Mouse (Mus musculus) forebrain, embryonic 14.5 days (tissue): ENCODE data around the gene Ei24. TPM values are rescaled to one million over a fixed set of nuclear protein-coding genes. Genes with fewer than 3 reads are reported as not detected.

Experiments used
- ATAC-seq: fragments of 200-750 bp; cut with Nextera tagmentation; 2 replicates; pipeline ENCODE4 v1.8.0; 2017; ENCODE audit warnings: mild to moderate bottlenecking, moderate library complexity
- DNase-seq: peaks from one replicate; pipeline ENCODE4 v3.0.0-alpha.2; 2015; ENCODE audit warnings: low spot score
- H3K27ac ChIP-seq: fragments of 300-500 bp; sonication (generic); 2 replicates; pipeline ENCODE4 v1.5.1; 2014; ENCODE audit warnings: low read depth, mild to moderate bottlenecking, control low read depth, low read length, moderate library complexity
- H3K27me3 ChIP-seq: fragments of 300-500 bp; sonication (generic); replicated peaks from 2 replicates; pipeline ENCODE4 v1.6.1; 2014; ENCODE audit warnings: low read length, control low read depth, mixed read lengths; ENCODE audit not compliant: control insufficient read depth, insufficient read depth
- H3K36me3 ChIP-seq: fragments of 300-500 bp; sonication (generic); 2 replicates; pipeline ENCODE4 v1.6.1; 2014; ENCODE audit warnings: low read length, control low read depth; ENCODE audit not compliant: control insufficient read depth, insufficient read depth
- H3K4me1 ChIP-seq: fragments of 300-500 bp; sonication (generic); 2 replicates; pipeline ENCODE4 v1.6.1; 2014; ENCODE audit warnings: antibody characterized with exemption, low read length, control low read depth; ENCODE audit not compliant: control insufficient read depth, insufficient read depth
- H3K4me2 ChIP-seq: fragments of 300-500 bp; sonication (generic); 2 replicates; pipeline ENCODE4 v1.6.1; 2014; ENCODE audit warnings: mild to moderate bottlenecking, control low read depth, low read length
- H3K4me3 ChIP-seq: fragments of 300-500 bp; sonication (generic); 2 replicates; pipeline ENCODE4 v1.5.1; 2014; ENCODE audit warnings: low read depth, low read length, control low read depth
- H3K9ac ChIP-seq: fragments of 300-500 bp; sonication (generic); 2 replicates; pipeline ENCODE4 v1.6.1; 2014; ENCODE audit warnings: mild to moderate bottlenecking, low read length, control low read depth, moderate library complexity
- H3K9me3 ChIP-seq: fragments of 300-500 bp; sonication (generic); replicated peaks from 2 replicates; pipeline ENCODE4 v1.6.1; 2016; ENCODE audit warnings: low read length, control low read depth, mixed read lengths; ENCODE audit not compliant: control insufficient read depth
- WGBS: fragments of 180-500 bp; shearing (Covaris S2); extraction: QIAGEN DNeasy Blood & Tissue Kit; methylation state at CpG from one replicate; pipeline ENCODE4 v1.1.7; 2014; 5-methylcytosine and 5-hydroxymethylcytosine counted together
- polyA plus RNA-seq: library from polyadenylated mRNA; unstranded; fragments of >200 nt; fragmentation: Nextera tagmentation; extraction: Ambion mirVana; gene quantifications from 2 replicates; pipeline ENCODE4 v1.2.1, GENCODE M21; 2014

Gene Ei24
- polyA plus RNA-seq, 1 experiment from 2014 or later: 92.9 TPM

DNA sequence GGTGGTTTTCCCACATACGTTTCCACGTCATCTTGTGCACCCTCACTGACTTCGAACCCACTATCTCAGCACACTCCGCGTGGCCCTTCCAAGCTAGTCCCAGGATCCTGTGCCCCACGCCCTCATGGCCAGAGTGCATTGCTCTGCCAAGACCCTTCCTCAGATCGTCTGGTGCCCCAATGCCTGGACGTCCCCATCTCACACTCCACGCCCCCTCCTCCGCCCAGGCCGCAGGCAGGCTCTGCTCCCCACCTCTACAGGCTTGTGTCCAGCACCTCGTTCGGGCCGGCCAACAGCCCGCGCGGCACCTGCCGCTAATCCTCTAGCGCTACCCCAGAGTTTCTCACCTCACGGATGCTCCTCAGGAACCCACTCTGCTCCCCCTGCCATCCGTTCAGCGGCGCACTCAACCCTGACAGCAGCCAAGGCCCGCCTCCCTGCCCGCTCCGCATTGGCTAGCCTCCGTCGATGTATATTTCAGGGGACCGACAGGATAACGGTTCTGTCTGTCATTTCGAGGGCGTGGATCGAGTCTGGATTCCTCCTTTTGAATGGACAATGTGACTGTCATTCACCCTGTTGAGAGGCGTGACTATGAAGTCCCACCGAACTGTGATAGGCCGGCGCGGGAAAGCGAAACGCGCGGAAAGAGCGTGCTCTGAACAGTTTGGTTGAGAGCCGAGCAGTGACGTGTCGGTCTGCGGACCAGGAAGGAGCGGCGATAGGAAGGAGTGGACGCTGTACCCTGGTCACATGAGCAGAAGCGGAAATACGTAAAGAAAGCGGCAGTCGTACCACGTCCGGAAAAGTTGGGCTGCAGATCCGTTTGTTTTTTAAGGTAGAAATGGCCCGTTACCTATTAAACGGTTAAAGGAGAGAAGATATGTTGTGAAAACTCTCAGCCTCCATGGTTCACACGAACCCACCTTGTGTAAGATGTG lies 29.7 kb downstream of the Ei24 start, which contains the start of gene Stt3a:
Gene Stt3a, minus strand, starts transcription at position 477 of the 941 bp plus-strand sequence.
- peak; percentile 100 for ATAC-seq
- Histone ChIP-seq H3K4me3 (peak within 1 kb of the TSS; percentile 94), H3K9ac (peak within 1 kb of the TSS; percentile 89), H3K27ac (peak within 1 kb of the TSS; percentile 72), H3K27me3 (no peaks in the 10 kb centered on the region), H3K36me3 (peaks cover 16% of the 10 kb centered on the region), H3K4me1 (peaks cover 11% of the 10 kb centered on the region), H3K4me2 (peak within 1 kb of the TSS; percentile 86), H3K9me3 (no peaks in the 10 kb centered on the region)
- under 1% methylated on average over 60 of the region's 60 CpGs for WGBS
- peak; percentile 100 for DNase-seq

DNA sequence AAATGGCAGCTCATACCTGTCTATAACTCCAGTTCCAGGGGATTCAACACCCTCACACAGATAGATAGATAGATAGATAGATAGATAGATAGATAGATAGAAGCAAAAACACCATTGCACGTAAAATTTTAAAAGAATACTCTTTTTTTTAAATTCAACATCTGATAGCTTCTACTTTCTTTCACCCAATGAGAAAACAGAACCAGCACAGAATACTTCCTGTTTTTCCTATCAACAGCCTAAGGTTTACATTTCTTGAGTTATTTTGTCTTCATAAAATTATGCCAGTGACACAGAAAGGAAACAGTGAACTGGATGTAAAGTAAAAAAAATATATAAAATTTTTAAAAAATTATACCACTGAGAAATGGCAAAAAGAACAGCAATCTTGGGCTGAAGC lies 32.8 kb downstream of the Ei24 start:
- ATAC-seq (no peak), DNase-seq (no peak)
- Histone ChIP-seq H3K9ac (no peak overlapping the region), H3K4me2 (no peak overlapping the region), H3K9me3 (no peaks in the 10 kb centered on the region), H3K4me3 (no peak overlapping the region), H3K36me3 (peaks cover 36% of the 10 kb centered on the region), H3K4me1 (peaks cover 11% of the 10 kb centered on the region), H3K27ac (no peak overlapping the region), H3K27me3 (no peaks in the 10 kb centered on the region)
- WGBS: 95% methylated on average over 1 of the region's 1 CpGs

Other genes starting within 250 kb of the Ei24 start
- not detected in 2 replicates for gene Gm17689, start 214.8 kb downstream of the Ei24 start, polyA plus RNA-seq
- gene A630095E13Rik, start 154.0 kb downstream of the Ei24 start, polyA plus RNA-seq: not detected in 2 replicates
- not detected in 2 replicates for gene Acrv1, start 104.2 kb downstream of the Ei24 start, polyA plus RNA-seq
- gene Chek1, start 70.3 kb downstream of the Ei24 start, polyA plus RNA-seq: 24.8 and 25.3 TPM in 2 replicates
- gene Stt3a, start 29.7 kb downstream of the Ei24 start, polyA plus RNA-seq: 69.5 and 93.6 TPM in 2 replicates
- 620 and 684 TPM in 2 replicates for gene Fez1, start 24.5 kb upstream of the Ei24 start, polyA plus RNA-seq